Mouse (Mus musculus): ENCODE data around the gene Polr2l. TPM values are rescaled to one million over a fixed set of nuclear protein-coding genes. Genes with fewer than 3 reads are reported as not detected.
A peak's percentile ranks its signal among the peaks of the same experiment; 100 is the strongest.

Gene Polr2l
- polyA plus RNA-seq, 1 experiment from 2014 or later = 43.9 TPM

DNA sequence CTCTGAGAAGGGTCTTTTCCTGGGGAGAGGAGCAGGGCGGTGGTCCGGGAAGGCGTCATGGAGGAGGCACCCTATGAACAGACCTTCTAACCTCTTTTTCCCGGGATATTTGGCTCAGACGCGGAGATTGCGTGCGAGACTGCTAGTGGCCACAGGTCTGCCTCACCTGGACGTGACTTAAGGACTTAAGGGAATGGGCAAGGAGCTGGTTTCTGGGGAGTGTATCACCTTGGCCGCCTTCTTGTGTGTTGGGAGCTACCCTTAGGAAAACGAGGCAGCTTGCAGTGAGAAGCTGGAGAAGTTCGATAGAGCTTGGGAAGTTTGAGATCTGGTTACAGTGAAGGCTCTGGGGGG lies 850 bp upstream of the Polr2l start:
- Histone ChIP-seq H3K9me3 (replicated peaks) (no peaks in the 10 kb centered on the region), H3K4me3 (replicated peaks) (peak overlapping the region; percentile 74), H3K4me1 (replicated peaks) (peaks cover 63% of the 10 kb centered on the region), H3K4me2 (peak overlapping the region; percentile 99), H3K36me3 (replicated peaks) (peaks cover 24% of the 10 kb centered on the region), H3K9ac (peak overlapping the region; percentile 81), H3K27ac (replicated peaks) (peak overlapping the region; percentile 91), H3K27me3 (peaks cover 5% of the 10 kb centered on the region)
- ATAC-seq (ENCODE audit: insufficient read depth) = no peak
- under 1% methylated on average over 12 of the region's 12 CpGs for WGBS (ENCODE audit: insufficient replicate concordance)

DNA sequence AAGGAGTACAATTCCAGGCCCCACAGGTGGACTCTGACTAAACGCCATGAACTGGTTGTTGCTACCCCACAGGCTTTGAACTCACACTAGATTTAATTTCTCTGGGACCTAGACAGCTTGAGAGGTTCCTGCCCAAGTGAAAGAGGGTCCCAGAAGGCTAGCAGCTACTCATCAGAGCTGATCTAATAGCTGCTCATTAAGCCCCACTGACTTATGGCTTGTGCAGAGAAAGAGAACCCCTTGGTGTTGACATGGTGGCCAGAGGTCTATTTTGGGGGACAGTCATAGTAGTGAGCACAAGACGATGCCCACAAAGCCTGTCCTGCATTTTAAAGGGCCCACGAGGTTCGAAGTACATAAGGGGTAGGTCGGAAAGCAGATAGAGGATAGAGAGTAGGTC lies 772 bp downstream of the Polr2l start:
- H3K4me1 ChIP-seq (replicated peaks) = peaks cover 70% of the 10 kb centered on the region
- peak overlapping the region; percentile 81 for H3K9ac ChIP-seq
- WGBS (ENCODE audit: insufficient replicate concordance) = 6% methylated on average over 5 of the region's 5 CpGs
- peak overlapping the region; percentile 74 for H3K4me3 ChIP-seq (replicated peaks)
- H3K9me3 ChIP-seq (replicated peaks) = no peaks in the 10 kb centered on the region
- H3K27ac ChIP-seq (replicated peaks) = peak overlapping the region; percentile 91; the same call in 1 of the 2 replicates
- H3K27me3 ChIP-seq = no peaks in the 10 kb centered on the region
- peaks cover 40% of the 10 kb centered on the region for H3K36me3 ChIP-seq (replicated peaks)
- ATAC-seq (ENCODE audit: insufficient read depth) = no peak
- peak overlapping the region; percentile 99 for H3K4me2 ChIP-seq

DNA sequence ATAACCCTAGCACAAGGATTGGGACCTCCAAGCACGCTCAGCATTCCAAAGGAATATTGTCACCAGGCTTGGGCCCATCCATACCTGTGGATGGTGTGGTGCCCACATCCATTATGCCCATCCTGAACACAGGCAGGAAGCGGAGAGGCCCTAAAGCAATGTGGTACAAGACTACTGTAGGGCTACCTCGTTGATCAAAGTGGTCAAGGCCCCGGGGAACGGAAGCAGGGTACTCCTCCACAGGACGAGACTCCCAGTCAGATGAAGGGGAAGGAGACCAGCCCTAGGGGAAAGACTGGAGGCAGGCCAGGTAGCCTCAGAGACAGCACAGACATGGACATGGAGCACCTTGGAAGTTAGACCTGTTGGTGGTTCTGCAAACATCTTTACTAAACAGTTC lies 2.2 kb downstream of the Polr2l start:
- Histone ChIP-seq H3K27ac (replicated peaks) (no peak overlapping the region), H3K9ac (no peak overlapping the region), H3K4me2 (no peak overlapping the region), H3K4me1 (replicated peaks) (peaks cover 75% of the 10 kb centered on the region), H3K4me3 (replicated peaks) (no peak overlapping the region), H3K9me3 (replicated peaks) (no peaks in the 10 kb centered on the region), H3K27me3 (no peaks in the 10 kb centered on the region), H3K36me3 (replicated peaks) (peaks cover 41% of the 10 kb centered on the region)
- whole genome bisulfite sequencing (ENCODE audit: insufficient replicate concordance) = 75% methylated on average over 6 of the region's 6 CpGs
- no peak for ATAC-seq (ENCODE audit: insufficient read depth)

DNA sequence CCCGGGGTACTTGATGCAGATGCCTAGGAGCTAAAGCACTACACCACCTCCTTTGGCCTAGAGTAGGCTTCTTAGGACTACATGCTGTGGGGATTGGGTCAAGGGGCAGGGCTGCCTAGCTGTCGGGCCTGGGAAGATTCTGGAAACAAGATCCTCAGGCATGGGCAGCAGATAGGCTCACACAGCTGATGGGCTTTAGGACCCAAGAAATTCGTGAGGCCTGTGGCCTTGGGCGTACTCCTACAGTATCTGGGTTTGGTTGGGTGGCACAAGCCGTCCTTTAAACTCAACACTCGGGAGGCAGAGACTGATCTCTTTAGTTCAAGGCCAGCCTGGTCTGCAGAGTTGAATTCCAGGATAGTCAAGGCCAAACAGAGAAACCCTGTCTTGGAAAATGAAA lies 2.7 kb downstream of the Polr2l start:
- H3K9ac ChIP-seq = no peak overlapping the region
- no peak for ATAC-seq (ENCODE audit: insufficient read depth)
- peaks cover 75% of the 10 kb centered on the region for H3K4me1 ChIP-seq (replicated peaks)
- no peak overlapping the region for H3K4me3 ChIP-seq (replicated peaks)
- H3K4me2 ChIP-seq = no peak overlapping the region
- peaks cover 41% of the 10 kb centered on the region for H3K36me3 ChIP-seq (replicated peaks)
- H3K27me3 ChIP-seq = no peaks in the 10 kb centered on the region
- no peak overlapping the region for H3K27ac ChIP-seq (replicated peaks)
- no peaks in the 10 kb centered on the region for H3K9me3 ChIP-seq (replicated peaks)
- WGBS (ENCODE audit: insufficient replicate concordance) = 63% methylated on average over 6 of the region's 6 CpGs

DNA sequence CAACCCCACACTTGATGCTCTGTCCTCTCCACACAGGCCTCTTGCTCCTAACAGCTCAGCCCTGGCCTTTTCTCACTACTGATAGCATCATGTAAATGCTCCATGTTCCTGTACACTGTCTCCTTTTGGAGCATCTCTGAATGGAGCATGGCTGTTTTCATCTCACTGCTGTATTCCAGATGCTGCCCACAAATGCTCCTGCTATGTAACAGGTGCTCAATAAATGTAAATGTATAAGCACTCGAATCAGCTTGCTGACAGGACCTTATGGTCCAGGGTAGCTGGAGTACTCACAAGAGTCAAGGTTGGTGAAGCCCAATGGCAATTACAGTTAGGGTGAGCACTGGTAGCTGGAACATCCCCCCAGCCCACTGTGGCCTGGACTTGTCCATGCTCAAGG lies 3.7 kb downstream of the Polr2l start:
- peaks cover 8% of the 10 kb centered on the region for H3K27me3 ChIP-seq
- ATAC-seq (ENCODE audit: insufficient read depth) = no peak
- no peak overlapping the region for H3K4me2 ChIP-seq
- H3K4me3 ChIP-seq (replicated peaks) = no peak overlapping the region
- peaks cover 74% of the 10 kb centered on the region for H3K4me1 ChIP-seq (replicated peaks)
- no peak overlapping the region for H3K9ac ChIP-seq
- 76% methylated on average over 1 of the region's 1 CpGs for WGBS (ENCODE audit: insufficient replicate concordance)
- H3K27ac ChIP-seq (replicated peaks) = no peak overlapping the region
- H3K36me3 ChIP-seq (replicated peaks) = peaks cover 41% of the 10 kb centered on the region
- no peaks in the 10 kb centered on the region for H3K9me3 ChIP-seq (replicated peaks)

DNA sequence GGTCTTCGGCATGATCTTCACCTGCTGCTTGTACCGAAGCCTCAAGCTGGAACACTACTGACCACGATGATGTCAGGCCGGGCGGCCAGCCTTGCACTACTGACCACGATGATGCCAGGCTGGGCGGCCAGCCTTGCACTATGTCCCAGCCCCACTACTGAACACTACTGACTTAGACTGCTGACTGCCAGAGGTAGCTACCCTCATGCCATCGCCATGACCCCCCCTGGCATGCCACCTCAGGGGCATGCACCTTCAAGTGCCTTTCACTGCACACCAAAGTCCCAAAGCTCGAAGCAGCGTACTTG lies 4.3 kb downstream of the Polr2l start:
- Histone ChIP-seq H3K36me3 (replicated peaks) (peaks cover 41% of the 10 kb centered on the region), H3K4me2 (no peak overlapping the region), H3K27me3 (peaks cover 15% of the 10 kb centered on the region), H3K4me1 (replicated peaks) (peaks cover 73% of the 10 kb centered on the region), H3K9me3 (replicated peaks) (no peaks in the 10 kb centered on the region), H3K27ac (replicated peaks) (no peak overlapping the region), H3K9ac (no peak overlapping the region), H3K4me3 (replicated peaks) (no peak overlapping the region)
- ATAC-seq (ENCODE audit: insufficient read depth) = no peak
- WGBS (ENCODE audit: insufficient replicate concordance) = 82% methylated on average over 10 of the region's 10 CpGs

DNA sequence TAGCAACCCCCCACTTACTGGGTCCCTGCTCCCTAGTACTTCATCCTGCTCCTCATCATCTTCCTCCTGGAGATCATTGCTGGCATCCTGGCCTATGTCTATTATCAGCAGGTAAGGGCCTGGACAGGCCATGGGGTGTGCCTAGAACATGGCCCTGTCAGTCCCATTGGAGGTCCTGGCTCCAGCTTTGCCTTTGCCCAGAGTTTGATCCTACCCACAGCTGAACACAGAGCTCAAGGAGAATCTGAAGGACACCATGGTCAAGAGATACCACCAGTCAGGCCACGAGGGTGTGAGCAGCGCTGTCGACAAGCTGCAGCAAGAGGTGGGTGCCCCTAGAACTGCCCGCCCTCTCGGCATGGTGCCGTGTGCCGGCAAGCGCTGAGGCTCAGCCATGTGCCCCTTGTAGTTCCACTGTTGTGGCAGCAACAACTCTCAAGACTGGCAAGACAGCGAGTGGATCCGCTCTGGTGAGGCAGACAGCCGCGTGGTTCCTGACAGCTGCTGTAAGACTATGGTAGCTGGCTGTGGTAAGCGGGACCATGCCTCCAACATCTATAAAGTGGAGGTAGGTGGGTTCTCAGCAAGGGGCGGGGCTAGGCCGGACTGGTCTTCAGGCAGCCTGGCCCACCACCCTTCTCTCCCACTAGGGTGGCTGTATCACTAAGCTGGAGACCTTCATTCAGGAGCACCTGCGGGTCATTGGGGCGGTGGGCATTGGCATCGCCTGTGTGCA lies 4.9 kb downstream of the Polr2l start:
- Histone ChIP-seq H3K27ac (replicated peaks) (peak overlapping the region; percentile 81; the same call in 1 of the 2 replicates), H3K36me3 (replicated peaks) (peaks cover 41% of the 10 kb centered on the region), H3K4me1 (replicated peaks) (peaks cover 75% of the 10 kb centered on the region), H3K9me3 (replicated peaks) (no peaks in the 10 kb centered on the region), H3K9ac (no peak overlapping the region), H3K4me2 (no peak overlapping the region), H3K4me3 (replicated peaks) (no peak overlapping the region), H3K27me3 (peaks cover 20% of the 10 kb centered on the region)
- whole genome bisulfite sequencing (ENCODE audit: insufficient replicate concordance) = 84% methylated on average over 18 of the region's 18 CpGs
- ATAC-seq (ENCODE audit: insufficient read depth) = no peak

DNA sequence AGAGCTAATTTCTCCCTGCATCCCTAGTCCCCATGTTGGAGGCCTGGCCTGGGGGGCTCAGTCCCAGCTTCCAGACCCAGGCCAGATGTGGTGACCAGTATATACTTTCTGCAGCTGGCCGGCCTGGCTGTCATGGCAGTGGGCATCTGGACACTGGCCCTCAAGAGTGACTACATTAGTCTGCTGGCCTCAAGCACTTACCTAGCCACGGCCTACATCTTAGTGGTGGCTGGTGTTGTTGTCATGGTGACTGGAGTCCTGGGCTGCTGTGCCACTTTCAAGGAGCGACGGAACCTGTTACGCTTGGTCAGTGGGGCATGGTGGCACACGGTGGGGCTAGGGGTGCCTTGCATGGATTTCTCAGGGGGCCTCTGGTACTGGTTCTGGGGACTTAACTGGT lies 5.6 kb downstream of the Polr2l start:
- Histone ChIP-seq H3K9me3 (replicated peaks) (no peaks in the 10 kb centered on the region), H3K9ac (peak overlapping the region; percentile 83; the same call in 1 of the 2 replicates), H3K4me3 (replicated peaks) (peak overlapping the region; percentile 76; the same call in 1 of the 2 replicates), H3K27me3 (peaks cover 27% of the 10 kb centered on the region), H3K4me1 (replicated peaks) (peaks cover 78% of the 10 kb centered on the region), H3K27ac (replicated peaks) (peak overlapping the region; percentile 81), H3K4me2 (peak overlapping the region; percentile 96), H3K36me3 (replicated peaks) (peaks cover 41% of the 10 kb centered on the region)
- ATAC-seq (ENCODE audit: insufficient read depth) = no peak
- WGBS (ENCODE audit: insufficient replicate concordance) = 79% methylated on average over 6 of the region's 6 CpGs

DNA sequence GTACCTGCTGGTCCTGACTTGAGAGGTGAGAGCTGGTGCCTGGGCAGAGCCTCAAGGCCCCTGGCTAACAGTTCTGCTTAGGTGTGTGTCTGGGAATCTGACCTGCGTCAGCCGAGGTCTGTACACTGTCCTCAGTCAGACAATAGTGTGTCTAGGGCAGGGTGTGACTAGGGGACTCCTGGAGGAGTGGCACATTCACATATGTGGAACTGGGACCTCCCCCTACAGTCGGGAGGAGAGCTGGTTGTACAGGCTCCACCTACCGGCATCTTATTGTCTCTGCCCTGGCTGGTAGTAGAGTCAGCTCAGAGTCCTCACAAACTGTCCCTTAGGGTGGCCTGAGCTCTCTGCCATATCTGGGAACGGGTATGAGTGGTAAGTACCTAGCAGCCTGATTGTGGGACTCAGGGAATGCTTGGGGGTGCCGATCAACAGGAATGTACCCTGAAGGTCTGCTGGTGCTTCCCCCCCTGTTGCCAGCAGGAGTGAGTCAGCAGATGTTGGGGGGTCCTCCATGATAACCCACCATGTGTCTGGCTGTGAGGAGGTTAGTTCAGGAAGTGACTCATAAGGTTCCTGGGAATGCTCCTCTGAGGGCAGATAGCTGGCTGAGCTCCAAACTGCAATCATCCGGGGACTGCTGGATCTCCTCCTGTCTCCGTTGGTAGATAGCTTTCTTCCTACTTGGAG lies 6.3 kb downstream of the Polr2l start:
- Histone ChIP-seq H3K4me3 (replicated peaks) (peak overlapping the region; percentile 76), H3K27ac (replicated peaks) (peak overlapping the region; percentile 81), H3K27me3 (peaks cover 34% of the 10 kb centered on the region), H3K36me3 (replicated peaks) (peaks cover 41% of the 10 kb centered on the region), H3K4me1 (replicated peaks) (peaks cover 73% of the 10 kb centered on the region), H3K4me2 (peak overlapping the region; percentile 96), H3K9me3 (replicated peaks) (no peaks in the 10 kb centered on the region), H3K9ac (peak overlapping the region; percentile 83)
- 6% methylated on average over 8 of the region's 8 CpGs for WGBS (ENCODE audit: insufficient replicate concordance)
- ATAC-seq (ENCODE audit: insufficient read depth) = peak; percentile 55

DNA sequence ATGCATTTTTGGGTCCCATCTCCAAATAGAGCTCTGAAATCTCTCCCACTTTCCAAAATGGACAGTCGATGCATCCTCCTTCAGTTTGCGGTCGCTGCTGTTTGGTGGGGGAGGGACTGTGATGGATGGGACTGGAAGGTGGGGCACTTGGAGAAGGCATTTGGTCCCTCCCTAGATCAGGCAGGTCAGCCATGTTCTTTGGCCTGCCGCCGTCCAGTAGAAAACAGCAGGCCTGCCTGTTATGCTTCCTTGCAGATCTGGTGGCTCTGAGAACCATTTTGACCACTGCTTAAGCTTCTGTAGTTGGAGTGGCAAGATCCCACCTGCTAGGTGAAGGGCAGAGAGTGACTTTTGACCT lies 6.8 kb downstream of the Polr2l start:
- H3K27me3 ChIP-seq = peaks cover 39% of the 10 kb centered on the region
- 25% methylated on average over 5 of the region's 5 CpGs for WGBS (ENCODE audit: insufficient replicate concordance)
- H3K4me1 ChIP-seq (replicated peaks) = peaks cover 68% of the 10 kb centered on the region
- peaks cover 38% of the 10 kb centered on the region for H3K36me3 ChIP-seq (replicated peaks)
- peak overlapping the region; percentile 76 for H3K4me3 ChIP-seq (replicated peaks)
- peak overlapping the region; percentile 96 for H3K4me2 ChIP-seq
- H3K27ac ChIP-seq (replicated peaks) = peak overlapping the region; percentile 81
- H3K9ac ChIP-seq = peak overlapping the region; percentile 83
- no peak for ATAC-seq (ENCODE audit: insufficient read depth)
- H3K9me3 ChIP-seq (replicated peaks) = no peaks in the 10 kb centered on the region

DNA sequence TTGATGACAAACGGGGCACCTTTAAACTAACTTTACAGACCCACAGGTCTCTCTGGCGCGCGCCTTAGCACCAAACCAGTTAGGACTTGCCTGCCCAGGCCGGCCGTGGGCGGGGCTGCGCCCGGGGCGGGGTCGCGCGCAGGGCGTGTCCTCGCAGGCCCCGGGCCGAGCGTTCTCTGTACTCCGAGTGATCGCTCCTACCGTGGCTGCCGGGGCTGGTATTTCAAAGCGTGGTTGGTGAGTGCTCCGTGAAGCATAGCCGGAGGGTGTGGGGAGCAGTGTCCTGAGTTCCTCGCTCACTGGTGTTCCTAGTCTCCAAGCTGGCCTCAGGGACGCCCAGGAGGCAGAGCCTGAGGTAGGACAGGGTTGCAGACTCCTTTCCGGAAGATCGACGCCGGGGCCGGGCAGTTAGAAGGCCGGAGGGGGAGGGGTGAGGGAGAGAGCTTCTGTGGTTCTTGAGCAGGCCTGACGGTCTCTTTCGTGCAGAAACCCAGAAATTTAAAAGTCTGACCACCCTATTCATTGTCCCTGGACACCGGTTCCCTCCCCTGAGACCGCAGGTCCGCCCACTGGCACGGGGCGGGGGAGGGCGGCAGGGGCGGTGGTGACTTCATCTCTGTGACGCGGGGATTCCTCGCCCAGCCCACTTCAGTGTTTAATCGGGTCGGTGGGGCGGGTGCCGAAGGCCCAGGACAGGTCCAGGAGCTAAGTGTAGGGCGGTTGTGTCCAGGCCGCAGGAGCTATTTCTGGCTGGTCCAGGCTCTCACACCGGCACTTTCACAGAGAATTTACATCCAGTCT lies 7.5 kb downstream of the Polr2l start, which contains the start of gene Cd151:
Gene Cd151 (plus strand): TSS at position 163 of the 801 bp plus-strand sequence.
- peak within 1 kb of the TSS; percentile 76 for H3K4me3 ChIP-seq (replicated peaks)
- H3K27ac ChIP-seq (replicated peaks) = peak within 1 kb of the TSS; percentile 81
- peak within 1 kb of the TSS; percentile 96 for H3K4me2 ChIP-seq
- H3K27me3 ChIP-seq = peaks cover 46% of the 10 kb centered on the region
- peak within 1 kb of the TSS; percentile 83 for H3K9ac ChIP-seq
- WGBS (ENCODE audit: insufficient replicate concordance) = under 1% methylated on average over 52 of the region's 52 CpGs
- peaks cover 65% of the 10 kb centered on the region for H3K4me1 ChIP-seq (replicated peaks)
- H3K36me3 ChIP-seq (replicated peaks) = peaks cover 32% of the 10 kb centered on the region
- peak; percentile 85 for ATAC-seq (ENCODE audit: insufficient read depth)
- no peaks in the 10 kb centered on the region for H3K9me3 ChIP-seq (replicated peaks)
